Mouse (Mus musculus) forebrain, embryonic 10.5 days (tissue): ENCODE measurements around the gene Dph2. TPM values are rescaled to one million over a fixed set of nuclear protein-coding genes. Genes with fewer than 3 reads are reported as not detected.
A peak's percentile ranks its signal among the peaks of the same experiment; 100 is the strongest.

Experiments used
- DNase-seq: peaks from one replicate; pipeline ENCODE4 v3.0.0-alpha.2; 2017; ENCODE audit warnings: low spot score; ENCODE audit errors: extremely low spot score
- H3K27ac ChIP-seq: fragments of 300-500 bp; sonication (generic); 2 replicates; pipeline ENCODE4 v1.5.1; 2016; ENCODE audit warnings: mild to moderate bottlenecking
- H3K27me3 ChIP-seq: fragments of 300-500 bp; sonication (generic); 2 replicates; pipeline ENCODE4 v1.6.1; 2016; ENCODE audit warnings: mild to moderate bottlenecking; ENCODE audit not compliant: poor library complexity, severe bottlenecking
- H3K36me3 ChIP-seq: fragments of 300-500 bp; sonication (generic); replicated peaks from 2 replicates; pipeline ENCODE4 v1.6.1; 2016; ENCODE audit warnings: mild to moderate bottlenecking, moderate library complexity
- H3K4me1 ChIP-seq: fragments of 300-500 bp; sonication (generic); 2 replicates; pipeline ENCODE4 v1.6.1; 2016
- H3K4me3 ChIP-seq: fragments of 300-500 bp; sonication (generic); 2 replicates; pipeline ENCODE4 v1.5.1; 2016; ENCODE audit warnings: mild to moderate bottlenecking, moderate library complexity
- H3K9me3 ChIP-seq: fragments of 300-500 bp; sonication (generic); 2 replicates; pipeline ENCODE4 v1.6.1; 2016; ENCODE audit warnings: mild to moderate bottlenecking, moderate library complexity
- WGBS: fragments of 180-500 bp; shearing (Covaris S2); methylation state at CpG from one replicate; pipeline ENCODE4 v1.1.7; 2016; 5-methylcytosine and 5-hydroxymethylcytosine counted together
- polyA plus RNA-seq: library from polyadenylated mRNA; unstranded; fragments of >200 nt; fragmentation: Nextera tagmentation; extraction: Ambion mirVana; gene quantifications from 2 replicates; pipeline ENCODE4 v1.2.1, GENCODE M21; 2016

The Dph2 gene
- polyA plus RNA-seq, 1 experiment from 2014 or later: 29.3 TPM

GRCm38 (mm10) chr4:117885093-117885492 is 6.7 kb downstream of the Dph2 start:
- no peak for DNase-seq
- H3K4me1 ChIP-seq: peaks cover 64% of the 10 kb centered on the region
- H3K27ac ChIP-seq: no peak overlapping the region
- no peak overlapping the region for H3K4me3 ChIP-seq
- H3K27me3 ChIP-seq: no peaks in the 10 kb centered on the region
- no peaks in the 10 kb centered on the region for H3K9me3 ChIP-seq
- peaks cover 54% of the 10 kb centered on the region for H3K36me3 ChIP-seq
- 96% methylated on average over 10 of the region's 10 CpGs for WGBS

GRCm38 (mm10) chr4:117884146-117884545 is 7.7 kb downstream of the Dph2 start:
- Histone ChIP-seq H3K4me3 (peak overlapping the region; percentile 92), H3K4me1 (peaks cover 69% of the 10 kb centered on the region), H3K27ac (no peak overlapping the region), H3K36me3 (peaks cover 54% of the 10 kb centered on the region), H3K9me3 (no peaks in the 10 kb centered on the region), H3K27me3 (no peaks in the 10 kb centered on the region)
- 100% methylated on average over 1 of the region's 1 CpGs for WGBS
- DNase-seq: no peak

GRCm38 (mm10) chr4:117882701-117883691 is 8.8 kb downstream of the Dph2 start, which contains the start of gene B4galt2:
B4galt2 (minus strand) TSS chr4:117883487.
- Histone ChIP-seq H3K27me3 (no peaks in the 10 kb centered on the region), H3K27ac (peak within 1 kb of the TSS; percentile 96), H3K9me3 (no peaks in the 10 kb centered on the region), H3K4me3 (peak within 1 kb of the TSS; percentile 92), H3K36me3 (peaks cover 58% of the 10 kb centered on the region), H3K4me1 (peaks cover 69% of the 10 kb centered on the region)
- WGBS: 1% methylated on average over 97 of the region's 103 CpGs
- peak; percentile 68 for DNase-seq

DNA sequence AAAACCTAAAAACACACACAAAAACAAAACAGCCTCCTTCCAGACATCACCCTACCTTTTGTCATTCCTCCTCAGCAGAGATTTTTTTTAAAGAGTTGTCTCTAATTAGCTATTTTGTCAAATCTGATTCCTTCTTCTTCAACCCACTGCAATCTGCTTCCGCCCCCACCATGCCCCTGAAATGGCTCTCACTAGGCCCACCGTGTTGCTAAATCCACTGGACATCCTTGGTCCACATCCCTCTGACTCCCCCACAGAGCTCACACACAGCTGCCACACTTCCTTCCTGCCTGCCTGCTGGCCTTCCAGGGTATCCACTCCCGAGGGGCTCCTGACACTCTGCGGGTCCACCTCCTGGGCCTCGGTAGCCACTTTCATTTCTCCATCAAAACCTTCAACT is 13.1 kb downstream of the Dph2 start:
- Histone ChIP-seq H3K36me3 (peaks cover 76% of the 10 kb centered on the region), H3K4me3 (no peak overlapping the region), H3K27ac (no peak overlapping the region), H3K4me1 (peaks cover 35% of the 10 kb centered on the region), H3K9me3 (no peaks in the 10 kb centered on the region), H3K27me3 (no peaks in the 10 kb centered on the region)
- WGBS: 87% methylated on average over 5 of the region's 5 CpGs
- DNase-seq: no peak

GRCm38 (mm10) chr4:117878301-117878700 is 13.5 kb downstream of the Dph2 start:
- H3K4me3 ChIP-seq: no peak overlapping the region
- WGBS: 82% methylated on average over 10 of the region's 10 CpGs
- H3K27ac ChIP-seq: no peak overlapping the region
- H3K4me1 ChIP-seq: peaks cover 33% of the 10 kb centered on the region
- H3K27me3 ChIP-seq: no peaks in the 10 kb centered on the region
- H3K9me3 ChIP-seq: no peaks in the 10 kb centered on the region
- DNase-seq: no peak
- peaks cover 80% of the 10 kb centered on the region for H3K36me3 ChIP-seq

- Histone ChIP-seq H3K27ac (no peak overlapping the region), H3K36me3 (peaks cover 57% of the 10 kb centered on the region)
- WGBS: 93% methylated on average over 9 of the region's 9 CpGs
These were observed 18.2 kb downstream of the Dph2 start for GRCm38 (mm10) chr4:117873615-117874014.

GRCm38 (mm10) chr4:117872471-117872886 is 19.4 kb downstream of the Dph2 start, which contains the start of gene Ccdc24:
Ccdc24 (minus strand) TSS chr4:117872557.
- peaks cover 48% of the 10 kb centered on the region for H3K36me3 ChIP-seq
- 10% methylated on average over 14 of the region's 14 CpGs for WGBS
- peaks cover 47% of the 10 kb centered on the region for H3K4me1 ChIP-seq
- H3K27me3 ChIP-seq: peaks cover 12% of the 10 kb centered on the region; the same call in 1 of the 2 replicates
- peak within 1 kb of the TSS; percentile 34 for H3K4me3 ChIP-seq
- peak within 1 kb of the TSS; percentile 36 for H3K27ac ChIP-seq
- peak; percentile 42 for DNase-seq
- no peaks in the 10 kb centered on the region for H3K9me3 ChIP-seq

More at GRCm38 (mm10) chr4:117873615-117874014, 18.2 kb downstream of the Dph2 start:
- H3K27me3 ChIP-seq: 0 out of 2 replicates have a peak, but pooled peaks cover 3% of the 10 kb centered on the region
- H3K4me3 ChIP-seq: no peak overlapping the region
- no peak for DNase-seq
- no peaks in the 10 kb centered on the region for H3K9me3 ChIP-seq
- peaks cover 38% of the 10 kb centered on the region for H3K4me1 ChIP-seq

GRCm38 (mm10) chr4:117871787-117872186 is 20.0 kb downstream of the Dph2 start:
- WGBS: 57% methylated on average over 7 of the region's 7 CpGs
- no peaks in the 10 kb centered on the region for H3K9me3 ChIP-seq
- H3K4me1 ChIP-seq: peaks cover 50% of the 10 kb centered on the region
- no peak overlapping the region for H3K27ac ChIP-seq
- peaks cover 41% of the 10 kb centered on the region for H3K36me3 ChIP-seq
- H3K27me3 ChIP-seq: peaks cover 19% of the 10 kb centered on the region
- peak overlapping the region; percentile 34; the same call in 1 of the 2 replicates for H3K4me3 ChIP-seq
- DNase-seq: no peak

DNA sequence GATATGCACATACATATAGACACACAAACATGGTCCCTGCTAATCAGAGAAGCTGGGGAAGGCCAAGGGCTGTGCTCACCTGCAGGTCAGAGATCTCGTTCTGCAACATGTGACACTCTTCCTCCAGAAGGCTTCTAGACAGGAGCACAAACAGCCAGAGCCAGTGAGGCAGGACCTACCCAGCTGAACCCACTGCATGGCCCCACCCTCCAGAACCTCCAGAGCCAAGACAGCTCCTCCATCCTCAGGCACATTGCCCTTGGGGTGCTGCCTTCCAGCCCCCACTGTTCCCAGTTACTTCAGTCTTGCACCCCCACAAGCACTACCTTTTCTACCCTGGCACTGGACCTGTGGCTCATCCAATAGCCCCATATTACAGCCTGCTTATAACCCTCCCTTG is 21.4 kb downstream of the Dph2 start:
- H3K9me3 ChIP-seq: no peaks in the 10 kb centered on the region
- 76% methylated on average over 1 of the region's 1 CpGs for WGBS
- peaks cover 29% of the 10 kb centered on the region for H3K36me3 ChIP-seq
- no peak for DNase-seq
- no peak overlapping the region for H3K4me3 ChIP-seq
- peaks cover 21% of the 10 kb centered on the region for H3K27me3 ChIP-seq
- peaks cover 58% of the 10 kb centered on the region for H3K4me1 ChIP-seq
- no peak overlapping the region for H3K27ac ChIP-seq

DNA sequence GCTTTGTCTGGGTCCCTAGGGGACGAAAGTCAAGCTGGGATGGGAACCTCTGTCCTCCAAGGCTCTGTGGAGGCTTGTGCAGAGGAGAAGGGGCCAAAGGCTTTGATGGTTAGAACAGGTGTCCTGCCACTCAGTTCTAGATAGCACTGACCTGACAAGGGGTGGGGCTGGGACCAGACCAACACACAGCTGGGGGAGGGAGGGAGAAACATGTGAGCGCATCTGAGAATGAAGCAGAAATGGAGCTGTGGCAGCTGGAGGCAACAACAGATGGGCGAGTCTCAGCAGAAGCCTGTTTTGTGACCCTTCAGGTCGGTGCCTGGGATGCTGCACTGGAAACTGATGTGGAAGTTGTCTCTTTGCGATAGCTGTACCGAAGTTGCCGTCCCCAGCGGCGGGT is 22.5 kb downstream of the Dph2 start:
- H3K4me3 ChIP-seq: no peak overlapping the region
- no peak overlapping the region for H3K27ac ChIP-seq
- DNase-seq: no peak
- peaks cover 22% of the 10 kb centered on the region for H3K36me3 ChIP-seq
- H3K9me3 ChIP-seq: no peaks in the 10 kb centered on the region
- peaks cover 58% of the 10 kb centered on the region for H3K4me1 ChIP-seq
- peaks cover 21% of the 10 kb centered on the region for H3K27me3 ChIP-seq
- 79% methylated on average over 9 of the region's 9 CpGs for WGBS

GRCm38 (mm10) chr4:117867823-117868222 is 24.0 kb downstream of the Dph2 start:
- Histone ChIP-seq H3K27ac (peak overlapping the region; percentile 37; the same call in 1 of the 2 replicates), H3K4me3 (peak overlapping the region; percentile 18; the same call in 1 of the 2 replicates), H3K9me3 (no peaks in the 10 kb centered on the region), H3K4me1 (peaks cover 57% of the 10 kb centered on the region), H3K27me3 (peaks cover 21% of the 10 kb centered on the region), H3K36me3 (peaks cover 7% of the 10 kb centered on the region; the same call in 1 of the 2 replicates)
- 18% methylated on average over 24 of the region's 24 CpGs for WGBS
- peak; percentile 62 for DNase-seq

DNA sequence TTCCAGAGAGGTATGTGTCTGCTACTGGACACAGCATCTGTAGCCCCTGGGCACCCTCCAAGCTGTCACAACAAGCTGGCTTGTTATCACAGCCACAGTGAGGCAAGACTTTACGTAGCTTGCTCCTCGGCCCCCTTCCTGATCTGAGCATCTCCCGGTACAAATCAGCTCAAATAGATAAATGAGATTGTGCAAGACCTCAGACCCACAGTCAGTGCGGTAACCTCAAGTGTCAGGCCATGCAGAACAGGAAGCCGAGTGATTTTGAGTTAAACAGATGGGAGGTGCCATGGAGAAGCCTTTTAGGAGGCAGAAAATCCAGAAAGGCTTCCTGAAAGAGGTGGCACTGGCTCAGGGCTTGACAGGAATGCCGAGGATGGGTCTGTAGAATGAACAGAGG is 24.8 kb downstream of the Dph2 start:
- Histone ChIP-seq H3K27ac (no peak overlapping the region), H3K4me1 (peaks cover 50% of the 10 kb centered on the region), H3K36me3 (peaks cover 7% of the 10 kb centered on the region; the same call in 1 of the 2 replicates), H3K4me3 (no peak overlapping the region), H3K9me3 (no peaks in the 10 kb centered on the region), H3K27me3 (peaks cover 21% of the 10 kb centered on the region)
- WGBS: 82% methylated on average over 6 of the region's 6 CpGs
- DNase-seq: no peak

GRCm38 (mm10) chr4:117866083-117866482 is 25.7 kb downstream of the Dph2 start:
- H3K27ac ChIP-seq: no peak overlapping the region
- peaks cover 21% of the 10 kb centered on the region for H3K27me3 ChIP-seq
- no peak overlapping the region for H3K4me3 ChIP-seq
- peaks cover 7% of the 10 kb centered on the region; the same call in 1 of the 2 replicates for H3K36me3 ChIP-seq
- no peaks in the 10 kb centered on the region for H3K9me3 ChIP-seq
- peaks cover 41% of the 10 kb centered on the region for H3K4me1 ChIP-seq
- no peak for DNase-seq
- WGBS: 69% methylated on average over 9 of the region's 9 CpGs
